Mouse (Mus musculus) midbrain, embryonic 12.5 days (tissue): ENCODE results near the gene Ghrh. TPM values are rescaled to one million over a fixed set of nuclear protein-coding genes. Genes with fewer than 3 reads are reported as not detected.
"Not testable (repeated sequence)": the region's sequence is repeated elsewhere in the genome, so short reads cannot be mapped to it uniquely, and the experiment has no call there.

Source experiments
- ATAC-seq: fragments of 200-750 bp; cut with Nextera tagmentation; 2 replicates; pipeline ENCODE4 v1.8.0; 2017; ENCODE audit warnings: low read depth, moderate TSS enrichment, moderate library complexity; ENCODE audit not compliant: low FRiP score
- H3K27ac ChIP-seq: fragments of 300-500 bp; sonication (generic); replicated peaks from 2 replicates; pipeline ENCODE4 v1.5.1; 2016; ENCODE audit warnings: mild to moderate bottlenecking
- H3K27me3 ChIP-seq: fragments of 300-500 bp; sonication (generic); 2 replicates; pipeline ENCODE4 v1.6.1; 2016; ENCODE audit warnings: mild to moderate bottlenecking
- H3K36me3 ChIP-seq: fragments of 300-500 bp; sonication (generic); 2 replicates; pipeline ENCODE4 v1.6.1; 2016
- H3K4me1 ChIP-seq: fragments of 300-500 bp; sonication (generic); 2 replicates; pipeline ENCODE4 v1.6.1; 2016
- H3K4me2 ChIP-seq: fragments of 300-500 bp; sonication (generic); replicated peaks from 2 replicates; pipeline ENCODE4 v1.6.1; 2016; ENCODE audit warnings: mild to moderate bottlenecking, moderate library complexity
- H3K4me3 ChIP-seq: fragments of 300-500 bp; sonication (generic); 2 replicates; pipeline ENCODE4 v1.5.1; 2016; ENCODE audit warnings: mild to moderate bottlenecking
- H3K9ac ChIP-seq: fragments of 300-500 bp; sonication (generic); replicated peaks from 2 replicates; pipeline ENCODE4 v1.6.1; 2016; ENCODE audit warnings: mild to moderate bottlenecking, moderate library complexity
- H3K9me3 ChIP-seq: fragments of 300-500 bp; sonication (generic); 2 replicates; pipeline ENCODE4 v1.6.1; 2016; ENCODE audit warnings: mild to moderate bottlenecking
- WGBS: fragments of 180-500 bp; shearing (Covaris S2); methylation state at CpG from one replicate; pipeline ENCODE4 v1.1.7; 2016; 5-methylcytosine and 5-hydroxymethylcytosine counted together
- polyA plus RNA-seq: library from polyadenylated mRNA; unstranded; fragments of >200 nt; fragmentation: Nextera tagmentation; extraction: Ambion mirVana; gene quantifications from 2 replicates; pipeline ENCODE4 v1.2.1, GENCODE M21; 2016

Gene Ghrh
- polyA plus RNA-seq = 1.0 and 1.1 TPM in 2 replicates

DNA sequence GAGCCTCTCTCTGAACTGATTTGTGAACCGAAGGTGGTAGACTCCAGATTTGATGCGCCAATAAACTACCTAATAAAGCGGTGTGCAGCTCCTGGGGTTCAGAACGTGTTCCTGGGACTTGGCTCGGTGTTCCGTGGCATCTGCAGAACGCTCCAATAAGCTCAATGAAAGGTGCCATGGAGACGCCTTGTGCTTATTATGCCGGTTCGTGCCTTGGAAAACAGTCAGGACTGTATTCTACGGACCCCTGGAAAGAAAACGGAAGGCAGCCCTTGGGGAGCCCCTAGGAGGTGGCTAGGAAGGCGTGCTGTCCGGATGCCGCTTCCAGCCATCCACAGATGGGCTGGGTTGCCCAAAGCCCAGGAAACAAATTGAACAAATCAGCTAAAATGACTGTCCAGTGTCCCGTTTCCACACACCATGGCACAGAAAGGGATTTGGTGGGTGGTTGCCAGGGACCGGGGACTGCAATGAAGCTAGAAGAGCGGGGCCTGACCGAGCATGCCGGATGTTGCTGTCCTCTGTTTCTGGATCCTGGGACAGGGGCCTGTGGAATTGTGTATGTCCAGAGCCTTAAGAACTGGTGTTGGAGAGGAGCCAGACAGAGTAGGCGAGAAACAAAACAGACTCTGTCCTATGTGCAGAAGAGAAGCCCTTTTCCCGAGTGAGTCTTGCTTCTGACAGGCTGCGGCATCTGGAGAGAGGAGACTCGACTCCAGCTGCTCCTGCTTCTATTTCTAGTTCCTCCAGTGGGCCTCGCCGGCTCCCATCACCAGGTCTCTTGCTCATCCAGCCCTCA, at the start of gene Ghrh:
TSS of gene Ghrh (minus strand) at position 146 of the 799 bp plus-strand sequence.
- peaks cover 38% of the 10 kb centered on the region for H3K4me1 ChIP-seq
- no peak for ATAC-seq
- WGBS = 65% methylated on average over 26 of the region's 26 CpGs

GRCm38 (mm10) chr2:157395960-157396359, 48.7 kb upstream of the Ghrh start:
- Histone ChIP-seq H3K27ac (0 out of 2 replicates have a peak overlapping the region, but pooled peaks have one; percentile 27), H3K27me3 (no peaks in the 10 kb centered on the region), H3K4me2 (no peak overlapping the region), H3K4me1 (no peaks in the 10 kb centered on the region; the same call in 1 of the 2 replicates), H3K4me3 (no peak overlapping the region), H3K9ac (no peak overlapping the region), H3K36me3 (peaks cover 41% of the 10 kb centered on the region), H3K9me3 (peaks cover 4% of the 10 kb centered on the region; the same call in 1 of the 2 replicates)
- ATAC-seq = no peak
- 54% methylated on average over 13 of the region's 13 CpGs for whole genome bisulfite sequencing

More for the DNA sequence above, at the start of gene Ghrh:
- no peaks in the 10 kb centered on the region for H3K36me3 ChIP-seq
- no peaks in the 10 kb centered on the region for H3K27me3 ChIP-seq
- H3K9me3 ChIP-seq = no peaks in the 10 kb centered on the region
- no peak within 1 kb of the TSS for H3K4me2 ChIP-seq
- H3K27ac ChIP-seq = peak within 1 kb of the TSS; percentile 87
- H3K4me3 ChIP-seq = no peak within 1 kb of the TSS
- H3K9ac ChIP-seq = peak within 1 kb of the TSS; percentile 37; the same call in 1 of the 2 replicates

- H3K4me3 ChIP-seq = no peak overlapping the region
- H3K4me2 ChIP-seq = no peak overlapping the region
- WGBS = 75% methylated on average over 5 of the region's 5 CpGs
- H3K36me3 ChIP-seq = peaks cover 41% of the 10 kb centered on the region
- no peak overlapping the region for H3K9ac ChIP-seq
- 0 out of 2 replicates have a peak overlapping the region, but pooled peaks have one; percentile 27 for H3K27ac ChIP-seq
- H3K4me1 ChIP-seq = no peaks in the 10 kb centered on the region; the same call in 1 of the 2 replicates
- H3K9me3 ChIP-seq = peaks cover 4% of the 10 kb centered on the region; the same call in 1 of the 2 replicates
- no peak for ATAC-seq
- no peaks in the 10 kb centered on the region for H3K27me3 ChIP-seq
Observed at GRCm38 (mm10) chr2:157395371-157395770, 48.1 kb upstream of the Ghrh start.

- WGBS = 77% methylated on average over 6 of the region's 6 CpGs
- no peak for ATAC-seq
- Histone ChIP-seq H3K4me2 (no peak overlapping the region), H3K4me1 (no peaks in the 10 kb centered on the region; the same call in 1 of the 2 replicates), H3K27me3 (no peaks in the 10 kb centered on the region), H3K36me3 (peaks cover 41% of the 10 kb centered on the region), H3K9me3 (peaks cover 4% of the 10 kb centered on the region; the same call in 1 of the 2 replicates), H3K27ac (no peak overlapping the region), H3K9ac (no peak overlapping the region), H3K4me3 (no peak overlapping the region)
Observed at GRCm38 (mm10) chr2:157394868-157395267, 47.6 kb upstream of the Ghrh start.

GRCm38 (mm10) chr2:157393549-157393948, 46.2 kb upstream of the Ghrh start:
- H3K27ac ChIP-seq = no peak overlapping the region
- no peaks in the 10 kb centered on the region for H3K27me3 ChIP-seq
- no peaks in the 10 kb centered on the region; the same call in 1 of the 2 replicates for H3K4me1 ChIP-seq
- H3K4me3 ChIP-seq = no peak overlapping the region
- H3K9me3 ChIP-seq = peaks cover 3% of the 10 kb centered on the region; the same call in 1 of the 2 replicates
- 98% methylated on average over 4 of the region's 4 CpGs for WGBS
- H3K36me3 ChIP-seq = peaks cover 38% of the 10 kb centered on the region
- ATAC-seq = no peak
- no peak overlapping the region for H3K4me2 ChIP-seq
- no peak overlapping the region for H3K9ac ChIP-seq

- Histone ChIP-seq H3K4me3 (no peak overlapping the region), H3K27ac (no peak overlapping the region), H3K9ac (no peak overlapping the region), H3K36me3 (peaks cover 30% of the 10 kb centered on the region), H3K4me2 (no peak overlapping the region), H3K4me1 (no peaks in the 10 kb centered on the region; the same call in 1 of the 2 replicates), H3K9me3 (no peaks in the 10 kb centered on the region), H3K27me3 (no peaks in the 10 kb centered on the region)
- ATAC-seq = no peak
- WGBS = 92% methylated on average over 2 of the region's 2 CpGs
Observed at GRCm38 (mm10) chr2:157392331-157392730, 45.0 kb upstream of the Ghrh start.

- Histone ChIP-seq H3K4me2 (no peak overlapping the region), H3K36me3 (peaks cover 11% of the 10 kb centered on the region; the same call in 1 of the 2 replicates), H3K9ac (no peak overlapping the region), H3K4me3 (no peak overlapping the region), H3K9me3 (no peaks in the 10 kb centered on the region), H3K4me1 (peaks cover 7% of the 10 kb centered on the region; the same call in 1 of the 2 replicates), H3K27me3 (no peaks in the 10 kb centered on the region), H3K27ac (no peak overlapping the region)
- ATAC-seq = no peak
- WGBS = 86% methylated on average over 7 of the region's 7 CpGs
Observed at GRCm38 (mm10) chr2:157389591-157389921, 42.2 kb upstream of the Ghrh start.

GRCm38 (mm10) chr2:157388901-157389590, 41.7 kb upstream of the Ghrh start:
- WGBS = 96% methylated on average over 14 of the region's 14 CpGs
- H3K9ac ChIP-seq, H3K4me2 ChIP-seq: not testable (repeated sequence)

GRCm38 (mm10) chr2:157384836-157385235, 37.5 kb upstream of the Ghrh start:
- Histone ChIP-seq H3K36me3 (peaks cover 29% of the 10 kb centered on the region), H3K4me3 (no peak overlapping the region), H3K27me3 (no peaks in the 10 kb centered on the region), H3K27ac (peak overlapping the region; percentile 39), H3K9ac (no peak overlapping the region), H3K4me1 (peaks cover 7% of the 10 kb centered on the region; the same call in 1 of the 2 replicates), H3K4me2 (no peak overlapping the region), H3K9me3 (no peaks in the 10 kb centered on the region)
- no peak for ATAC-seq
- WGBS = 32% methylated on average over 4 of the region's 4 CpGs

More at GRCm38 (mm10) chr2:157388901-157389590, 41.7 kb upstream of the Ghrh start:
- H3K27me3 ChIP-seq, H3K9me3 ChIP-seq, ATAC-seq, H3K27ac ChIP-seq, H3K4me1 ChIP-seq, H3K4me3 ChIP-seq: not testable (repeated sequence)
- peaks cover 12% of the 10 kb centered on the region for H3K36me3 ChIP-seq

- ATAC-seq = no peak
- 48% methylated on average over 3 of the region's 3 CpGs for WGBS
- H3K27me3 ChIP-seq = no peaks in the 10 kb centered on the region
- H3K9ac ChIP-seq = no peak overlapping the region
- H3K4me1 ChIP-seq = peaks cover 15% of the 10 kb centered on the region
- H3K4me2 ChIP-seq = no peak overlapping the region
- H3K4me3 ChIP-seq = no peak overlapping the region
- no peaks in the 10 kb centered on the region for H3K9me3 ChIP-seq
- H3K36me3 ChIP-seq = peaks cover 22% of the 10 kb centered on the region
- H3K27ac ChIP-seq = no peak overlapping the region
Observed at GRCm38 (mm10) chr2:157376995-157377394, 29.7 kb upstream of the Ghrh start.

GRCm38 (mm10) chr2:157375794-157376757, 28.8 kb upstream of the Ghrh start:
- Histone ChIP-seq H3K27me3 (no peaks in the 10 kb centered on the region), H3K4me3 (no peak overlapping the region), H3K9me3 (no peaks in the 10 kb centered on the region), H3K4me2 (peak overlapping the region; percentile 31), H3K9ac (0 out of 2 replicates have a peak overlapping the region, but pooled peaks have one; percentile 24), H3K27ac (peak overlapping the region; percentile 60), H3K4me1 (peaks cover 15% of the 10 kb centered on the region), H3K36me3 (peaks cover 20% of the 10 kb centered on the region)
- WGBS = 11% methylated on average over 14 of the region's 14 CpGs
- ATAC-seq = no peak
